Mouse (Mus musculus) cerebellum, adult 11 months (tissue): ENCODE measurements around the gene Ncbp2.
A peak's percentile ranks its signal among the peaks of the same experiment; 100 is the strongest.
"Not testable (repeated sequence)": the region's sequence is repeated elsewhere in the genome, so short reads cannot be mapped to it uniquely, and the experiment has no call there.

Experiments
- DNase-seq: peaks from one replicate; pipeline ENCODE4 v3.0.0; 2022

Gene Ncbp2

GRCm38 (mm10) chr16:31935091-31935979 lies 13.0 kb upstream of the Ncbp2 start:
- peak; percentile 31 for DNase-seq

DNA sequence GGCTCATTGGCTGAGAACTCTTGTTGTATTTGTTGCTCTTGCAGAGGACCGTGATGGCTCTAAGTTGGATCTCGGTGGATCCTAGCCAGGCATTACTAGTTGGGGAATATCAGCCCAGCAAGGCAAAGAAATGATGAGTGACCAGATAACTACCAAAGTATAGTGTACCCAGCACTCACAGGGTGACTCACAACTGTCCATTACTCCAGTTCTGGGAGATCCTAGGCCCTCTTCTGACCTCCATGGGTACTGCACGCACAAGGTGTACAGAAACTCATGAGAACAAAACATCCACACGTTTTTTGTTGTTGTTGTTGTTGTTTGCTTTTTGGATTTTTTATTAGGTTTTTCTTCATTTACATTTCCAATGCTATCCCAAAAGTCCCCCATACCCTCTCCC lies 11.7 kb upstream of the Ncbp2 start:
- no peak for DNase-seq

DNA sequence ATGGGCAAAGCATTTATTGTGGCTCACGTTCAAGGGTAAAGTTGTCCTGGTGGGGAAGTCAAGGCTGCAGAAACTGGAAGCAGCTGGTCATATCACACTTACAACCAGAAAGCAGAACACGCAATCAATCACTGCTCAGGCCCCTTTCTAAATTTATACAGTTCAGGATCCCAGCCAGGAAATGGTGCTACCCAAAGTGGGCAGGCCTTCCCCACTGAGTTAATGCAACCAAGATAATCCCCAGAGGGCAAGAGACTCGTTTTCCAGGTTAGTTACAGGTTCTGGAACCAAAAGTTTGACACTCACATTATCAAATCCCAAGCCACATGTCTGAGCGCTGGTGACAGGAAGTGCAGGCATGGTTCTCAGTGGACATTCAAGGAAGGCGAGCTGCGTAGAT lies 9.5 kb upstream of the Ncbp2 start:
- no peak for DNase-seq

DNA sequence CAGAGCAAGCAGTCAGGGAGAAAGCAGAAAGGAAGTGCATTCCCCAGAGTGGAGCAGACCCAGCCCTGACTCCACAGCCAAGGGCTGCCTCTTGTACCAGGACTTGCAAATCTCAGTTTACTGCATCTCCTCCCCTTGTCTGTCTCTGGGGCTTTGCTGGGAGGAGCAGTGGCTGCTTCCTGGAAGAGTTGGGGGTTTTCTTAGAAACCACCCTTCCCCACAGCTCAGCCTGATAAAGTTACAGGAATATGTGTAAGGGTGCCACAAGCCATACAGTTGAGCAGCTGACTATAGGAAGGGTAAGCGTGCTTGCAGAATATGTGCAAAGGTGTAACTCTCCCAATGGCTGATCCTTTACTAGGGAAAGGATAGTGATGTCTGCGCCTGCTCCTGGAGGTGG lies 7.7 kb upstream of the Ncbp2 start:
- DNase-seq, result no peak

- DNase-seq, result peak; percentile 68
These were observed 4.3 kb upstream of the Ncbp2 start for GRCm38 (mm10) chr16:31943980-31944379.

DNA sequence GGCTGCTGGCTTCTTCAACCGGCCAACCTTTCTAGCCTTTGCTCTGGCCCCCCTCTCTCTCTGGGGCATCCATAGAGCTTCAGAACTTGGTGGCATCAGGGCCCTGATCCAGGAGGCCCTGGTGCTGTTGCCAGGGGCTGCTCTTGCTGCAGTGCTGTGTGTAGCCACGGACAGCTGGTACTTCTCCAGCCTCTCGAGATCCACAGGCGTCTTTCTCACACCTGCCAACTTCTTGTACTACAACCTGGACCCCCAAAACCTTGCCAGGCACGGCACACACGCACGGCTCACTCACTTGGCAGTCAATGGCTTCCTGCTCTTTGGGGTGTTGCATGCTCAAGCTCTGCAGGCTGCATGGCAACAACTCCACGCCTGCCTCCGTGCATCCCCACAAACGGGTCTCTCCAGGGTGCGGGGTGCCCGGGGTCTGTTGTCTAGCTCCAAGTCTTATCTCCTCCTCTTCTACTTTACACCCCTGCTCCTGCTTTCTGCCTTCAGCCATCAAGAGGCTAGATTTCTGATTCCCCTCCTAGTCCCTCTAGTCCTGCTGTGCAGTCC lies 3.5 kb upstream of the Ncbp2 start:
- no peak for DNase-seq

GRCm38 (mm10) chr16:31945372-31945771 lies 2.9 kb upstream of the Ncbp2 start:
- no peak for DNase-seq

DNA sequence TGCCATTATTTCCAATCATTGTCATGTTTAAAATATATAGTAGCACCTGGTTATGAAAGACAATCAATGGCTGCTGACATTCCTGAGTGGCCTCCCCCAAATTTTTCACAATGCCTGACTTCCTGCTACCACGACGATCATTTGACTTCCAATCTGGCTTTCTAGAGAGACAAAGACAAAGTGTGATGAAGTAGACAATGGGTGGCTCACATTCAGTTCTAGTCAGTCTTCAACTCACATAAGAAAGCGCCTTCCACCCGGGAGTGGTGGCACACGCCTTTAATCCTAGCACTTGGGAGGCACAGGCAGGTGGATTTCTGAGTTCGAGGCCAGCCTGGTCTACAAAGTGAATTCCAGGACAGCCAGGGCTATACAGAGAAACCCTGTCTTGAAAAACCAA lies 2.3 kb upstream of the Ncbp2 start:
- DNase-seq, result not testable (repeated sequence)

DNA sequence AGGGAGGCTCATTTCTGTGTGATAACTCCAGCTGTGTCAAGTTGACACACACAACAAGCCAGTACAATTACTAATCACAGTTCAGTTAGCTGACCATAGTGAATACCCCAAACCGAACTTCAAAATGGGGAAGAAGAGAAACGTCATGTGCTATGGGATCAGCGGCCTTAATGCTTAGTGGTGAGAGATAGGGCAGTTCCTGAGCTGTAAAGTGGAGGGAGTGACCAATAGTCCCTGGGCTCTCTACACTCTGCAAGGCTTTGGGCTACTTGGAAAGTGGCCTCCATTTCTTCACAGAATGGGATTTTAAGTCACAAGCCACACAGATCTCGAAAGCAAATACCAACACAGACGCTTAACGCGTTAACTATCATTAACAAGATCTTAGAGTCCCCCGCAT lies 980 bp upstream of the Ncbp2 start:
- no peak for DNase-seq

GRCm38 (mm10) chr16:31947901-31948316 lies 404 bp upstream of the Ncbp2 start:
- peak; percentile 29 for DNase-seq

GRCm38 (mm10) chr16:31963224-31963623 lies 14.9 kb downstream of the Ncbp2 start:
- no peak for DNase-seq

DNA sequence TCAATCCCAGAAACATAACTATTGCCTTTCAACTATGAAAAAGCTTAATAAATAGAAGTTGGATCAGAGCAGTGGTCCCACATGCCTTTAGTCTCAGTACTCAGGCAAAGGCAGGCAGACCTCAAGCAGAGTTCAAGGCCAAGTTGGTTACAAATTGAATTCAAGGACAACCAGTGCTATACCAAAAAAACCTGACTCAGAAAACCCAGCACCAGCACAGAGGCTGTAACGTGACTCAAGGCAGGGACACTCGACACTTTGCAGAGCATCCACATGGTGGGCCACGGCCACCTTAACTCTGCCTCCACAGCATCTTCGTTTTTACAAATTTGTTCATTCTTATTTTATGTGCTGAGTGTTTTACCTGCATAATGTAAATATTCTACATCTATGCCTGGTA lies 26.9 kb downstream of the Ncbp2 start:
- no peak for DNase-seq

DNA sequence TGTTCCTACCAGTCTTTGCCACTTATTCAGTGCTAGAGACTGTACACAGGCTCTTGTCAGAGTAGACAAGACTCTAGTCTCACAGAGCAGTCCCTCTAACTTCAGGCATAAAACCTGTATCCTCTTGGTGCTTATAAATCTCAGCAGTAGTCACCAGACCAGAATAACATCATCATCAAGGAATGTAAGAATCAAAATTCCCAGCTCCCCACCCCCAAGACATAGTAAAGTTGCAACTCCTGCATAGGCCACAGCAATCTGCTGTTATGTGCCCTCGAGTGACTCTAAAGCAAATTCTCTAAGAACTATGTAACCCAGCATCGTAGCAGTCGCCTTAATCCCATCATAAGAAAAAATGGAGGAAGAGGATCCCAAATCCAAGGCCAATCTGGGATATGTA lies 31.2 kb downstream of the Ncbp2 start:
- no peak for DNase-seq

GRCm38 (mm10) chr16:31980946-31981345 lies 32.6 kb downstream of the Ncbp2 start:
- no peak for DNase-seq

GRCm38 (mm10) chr16:31992039-31992438 lies 43.7 kb downstream of the Ncbp2 start:
- DNase-seq, result no peak

GRCm38 (mm10) chr16:31993195-31993594 lies 44.9 kb downstream of the Ncbp2 start:
- no peak for DNase-seq

DNA sequence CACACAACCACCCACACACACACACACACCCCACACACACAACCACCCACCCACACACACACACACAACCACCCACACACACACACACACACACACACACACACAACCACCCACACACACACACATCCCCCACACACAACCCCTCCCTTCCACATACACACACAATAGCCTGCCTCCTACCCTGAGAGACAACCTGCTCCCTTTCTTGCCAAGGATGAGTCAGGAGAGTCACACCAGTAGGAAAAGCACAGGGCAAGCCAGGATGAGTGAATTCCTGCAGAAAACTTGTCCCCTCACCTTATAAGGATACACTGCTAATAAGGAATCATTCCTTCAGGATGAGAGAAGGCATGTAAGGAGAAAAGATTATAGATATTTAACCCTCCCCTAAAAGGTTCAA lies 45.6 kb downstream of the Ncbp2 start:
- no peak for DNase-seq

GRCm38 (mm10) chr16:31996371-31996770 lies 48.1 kb downstream of the Ncbp2 start:
- DNase-seq, result no peak

DNA sequence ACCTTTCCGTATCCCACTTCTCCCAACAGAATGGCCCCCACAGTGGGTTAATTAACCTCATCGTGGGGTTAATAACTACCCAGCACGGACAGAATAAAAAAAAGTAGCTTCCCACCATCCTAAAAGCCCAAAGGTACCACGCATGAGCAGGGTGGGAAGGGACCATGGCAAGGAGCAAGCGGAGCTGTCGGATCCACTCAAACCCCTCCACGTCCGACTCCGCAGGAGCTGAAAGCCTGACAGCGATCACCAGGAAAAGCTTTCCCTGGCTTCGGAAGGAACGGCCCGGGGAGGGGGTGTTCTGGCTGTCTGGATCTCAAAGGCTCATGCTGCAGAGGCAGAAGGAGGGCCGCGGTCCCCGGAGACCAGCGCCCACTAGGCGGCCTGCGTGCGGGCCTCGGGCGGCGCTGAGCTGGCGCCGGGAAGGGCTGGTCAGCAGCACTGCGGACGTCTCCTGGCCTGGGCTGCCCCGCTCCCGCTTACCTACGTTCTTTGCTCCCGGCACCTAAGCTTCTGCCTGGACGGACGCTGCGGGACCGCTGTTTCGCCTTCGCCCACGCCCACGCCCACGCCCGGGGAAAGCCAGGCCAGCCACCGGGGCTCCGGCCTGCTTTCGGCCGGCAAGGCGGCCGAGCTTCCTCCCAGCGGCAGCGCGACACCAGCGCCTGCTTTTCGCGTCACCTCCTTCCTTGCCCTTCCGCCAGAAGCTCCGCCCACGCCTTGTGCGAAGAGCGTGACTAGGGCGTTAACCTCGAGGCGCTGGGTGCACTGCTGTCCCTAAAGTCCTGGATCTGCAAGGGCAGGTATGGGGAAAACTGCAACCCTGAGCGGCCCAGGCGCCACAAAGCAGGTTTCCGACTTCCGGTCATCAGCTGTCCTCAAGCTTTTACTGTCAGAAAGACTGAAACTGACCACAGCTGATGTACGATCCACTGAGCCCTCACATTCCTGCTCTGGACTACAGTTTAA lies 54.5 kb downstream of the Ncbp2 start, which contains the start of gene Senp5:
Gene Senp5, minus strand, starts transcription at position 779 of the 969 bp plus-strand sequence.
- peak; percentile 84 for DNase-seq

DNA sequence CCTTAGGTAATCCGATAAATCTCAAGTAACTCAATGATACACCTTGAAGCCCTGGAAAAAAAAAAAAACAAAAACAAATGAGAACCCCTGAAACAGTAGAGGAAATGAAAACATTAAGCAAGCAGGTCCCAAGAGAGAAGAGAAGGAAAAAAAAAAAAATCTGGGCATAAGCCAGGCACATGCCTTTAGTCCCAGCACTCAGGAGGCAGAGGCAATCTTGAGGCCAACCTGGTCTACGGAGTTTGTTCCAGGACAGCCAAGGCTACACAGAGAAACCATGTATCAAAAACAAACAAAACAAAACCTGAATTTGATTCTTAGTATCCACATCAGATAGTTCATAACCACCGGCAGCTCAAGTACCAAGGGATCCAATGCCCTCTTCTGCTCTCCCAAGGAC lies 56.4 kb downstream of the Ncbp2 start:
- no peak for DNase-seq

- DNase-seq, result no peak
These were observed 60.4 kb downstream of the Ncbp2 start for GRCm38 (mm10) chr16:32008529-32009293.

GRCm38 (mm10) chr16:32009913-32010312 lies 61.6 kb downstream of the Ncbp2 start:
- no peak for DNase-seq
